ENCODE assay signal across 18 mouse cellular contexts in genomic region chr12:8032359-8032755, GRCm38 (mm10). TPM values are rescaled to one million over a fixed set of nuclear protein-coding genes. Genes with fewer than 3 reads are reported as not detected.
DNase-seq lines count a peak whose midpoint lies in the region; ATAC-seq and TF ChIP-seq lines count a peak whose summit lies in the region.
"Had no signal": no experiment of that assay in that cellular context is flagged by ENCODE, and none has a peak within 500 bp of the region (broad histone marks: within the 10 kb centered on the region; RNA-seq: fewer than 3 reads in every experiment).

No protein-coding gene starts in this region.

- TF ChIP-seq POLR2A in cerebellum, adult 2 months (IDR thresholded peaks at IDR 0.05; ENCODE audit: borderline replicate concordance, insufficient read depth, low read length), result no peak

- H3K9ac ChIP-seq in limb, embryonic 11.5 days (ENCODE audit: low read length), result no peak overlapping the region
- H3K9ac ChIP-seq in forebrain, embryonic 15.5 days (replicated peaks), result no peak overlapping the region
- no peak overlapping the region for H3K9ac ChIP-seq in hindbrain, embryonic 16.5 days (ENCODE audit: low read depth, low read length)
- no peak overlapping the region for H3K9ac ChIP-seq in neural tube, embryonic 13.5 days
- H3K9ac ChIP-seq: intestine, embryonic 15.5 days; limb, embryonic 13.5 days; liver, embryonic 14.5 days had no signal

- no peak overlapping the region for H3K27ac ChIP-seq in limb, embryonic 11.5 days (replicated peaks; ENCODE audit: low read depth, low read length)
- H3K27ac ChIP-seq in limb, embryonic 10.5 days, result no peak overlapping the region
- H3K27ac ChIP-seq in forebrain, embryonic 15.5 days (replicated peaks), result no peak overlapping the region
- no peak overlapping the region for H3K27ac ChIP-seq in hindbrain, embryonic 16.5 days (ENCODE audit: low read depth, low read length)
- H3K27ac ChIP-seq in neural tube, embryonic 13.5 days (replicated peaks), result no peak overlapping the region
- H3K27ac ChIP-seq in cerebellum, adult 2 months (ENCODE audit: insufficient read depth, low read length), result no peak overlapping the region
- H3K27ac ChIP-seq in embryonic facial prominence, embryonic 10.5 days (replicated peaks), result no peak overlapping the region
- H3K27ac ChIP-seq: heart, embryonic 10.5 days; intestine, embryonic 15.5 days; limb, embryonic 13.5 days; liver, embryonic 14.5 days had no signal

- ATAC-seq in limb, embryonic 11.5 days (ENCODE audit: insufficient number of reproducible peaks, low FRiP score, low TSS enrichment, low read depth), result peak; percentile 44; the same call in 1 of the 2 replicates
- peak; percentile 41 for ATAC-seq in forebrain, embryonic 15.5 days (replicated peaks)
- peak; percentile 50 for ATAC-seq in hindbrain, embryonic 16.5 days
- ATAC-seq in neural tube, embryonic 13.5 days (ENCODE audit: low read depth), result peak; percentile 73
- ATAC-seq: intestine, embryonic 15.5 days; Patski had no signal

- H3K27me3 ChIP-seq in limb, embryonic 11.5 days (ENCODE audit: control insufficient read depth, insufficient read depth, low read length), result no peaks in the 10 kb centered on the region; the same call in 1 of the 2 replicates
- no peaks in the 10 kb centered on the region for H3K27me3 ChIP-seq in limb, embryonic 10.5 days (ENCODE audit: low read depth, poor library complexity, severe bottlenecking)
- 0 out of 2 replicates have a peak, but pooled peaks cover 2% of the 10 kb centered on the region for H3K27me3 ChIP-seq in forebrain, embryonic 15.5 days
- H3K27me3 ChIP-seq in hindbrain, embryonic 16.5 days (replicated peaks; ENCODE audit: control insufficient read depth, insufficient read depth, low read length), result peaks cover 7% of the 10 kb centered on the region
- peaks cover 73% of the 10 kb centered on the region for H3K27me3 ChIP-seq in neural tube, embryonic 13.5 days
- H3K27me3 ChIP-seq in cerebellum, adult 2 months (ENCODE audit: control insufficient read depth, insufficient read depth, low read length), result no peaks in the 10 kb centered on the region
- peaks cover 48% of the 10 kb centered on the region for H3K27me3 ChIP-seq in embryonic facial prominence, embryonic 10.5 days (replicated peaks; ENCODE audit: low read depth, poor library complexity, severe bottlenecking)
- H3K27me3 ChIP-seq: intestine, embryonic 15.5 days; limb, embryonic 13.5 days; Patski had no signal

- no peaks in the 10 kb centered on the region for H3K36me3 ChIP-seq in limb, embryonic 11.5 days (ENCODE audit: control insufficient read depth, insufficient read depth, low read length)
- H3K36me3 ChIP-seq in limb, embryonic 10.5 days, result no peaks in the 10 kb centered on the region
- no peaks in the 10 kb centered on the region for H3K36me3 ChIP-seq in forebrain, embryonic 15.5 days
- H3K36me3 ChIP-seq in hindbrain, embryonic 16.5 days (ENCODE audit: control insufficient read depth, insufficient read depth, low read length), result no peaks in the 10 kb centered on the region
- no peaks in the 10 kb centered on the region for H3K36me3 ChIP-seq in neural tube, embryonic 13.5 days
- H3K36me3 ChIP-seq in embryonic facial prominence, embryonic 10.5 days (replicated peaks), result no peaks in the 10 kb centered on the region
- H3K36me3 ChIP-seq: heart, embryonic 10.5 days; intestine, embryonic 15.5 days; limb, embryonic 13.5 days had no signal

- no peak overlapping the region for H3K4me2 ChIP-seq in limb, embryonic 11.5 days (ENCODE audit: low read depth, severe bottlenecking)
- H3K4me2 ChIP-seq in forebrain, embryonic 15.5 days (replicated peaks), result no peak overlapping the region
- H3K4me2 ChIP-seq in hindbrain, embryonic 16.5 days (ENCODE audit: low read length), result no peak overlapping the region
- H3K4me2 ChIP-seq in neural tube, embryonic 13.5 days, result no peak overlapping the region
- H3K4me2 ChIP-seq: intestine, embryonic 15.5 days; limb, embryonic 13.5 days had no signal

- WGBS in limb, embryonic 11.5 days, result 26% methylated on average over 4 of the region's 4 CpGs
- WGBS in limb, embryonic 10.5 days, result 39% methylated on average over 4 of the region's 4 CpGs
- WGBS in forebrain, embryonic 15.5 days, result 20% methylated on average over 4 of the region's 4 CpGs
- 19% methylated on average over 4 of the region's 4 CpGs for WGBS in hindbrain, embryonic 16.5 days
- WGBS in neural tube, embryonic 13.5 days, result 17% methylated on average over 4 of the region's 4 CpGs
- 14% methylated on average over 4 of the region's 4 CpGs for WGBS in cerebellum, adult 2 months
- WGBS in embryonic facial prominence, embryonic 10.5 days, result 42% methylated on average over 4 of the region's 4 CpGs

- TF ChIP-seq CTCF in cerebellum, adult 2 months (IDR thresholded peaks at IDR 0.05; ENCODE audit: borderline replicate concordance, insufficient read depth, low read depth, low read length), result no peak

- no peak overlapping the region for H3K4me3 ChIP-seq in limb, embryonic 11.5 days (ENCODE audit: low read depth, low read length)
- no peak overlapping the region for H3K4me3 ChIP-seq in limb, embryonic 10.5 days
- H3K4me3 ChIP-seq in forebrain, embryonic 15.5 days, result no peak overlapping the region
- H3K4me3 ChIP-seq in hindbrain, embryonic 16.5 days (ENCODE audit: low read length), result no peak overlapping the region
- no peak overlapping the region for H3K4me3 ChIP-seq in neural tube, embryonic 13.5 days
- no peak overlapping the region for H3K4me3 ChIP-seq in cerebellum, adult 2 months (replicated peaks; ENCODE audit: insufficient read depth, low read depth, low read length)
- H3K4me3 ChIP-seq in embryonic facial prominence, embryonic 10.5 days, result no peak overlapping the region
- H3K4me3 ChIP-seq: heart, embryonic 10.5 days; intestine, embryonic 15.5 days; limb, embryonic 13.5 days had no signal

- H3K4me1 ChIP-seq in limb, embryonic 11.5 days (ENCODE audit: control insufficient read depth, insufficient read depth, low read length), result peaks cover 2% of the 10 kb centered on the region
- peaks cover 27% of the 10 kb centered on the region for H3K4me1 ChIP-seq in limb, embryonic 10.5 days
- H3K4me1 ChIP-seq in forebrain, embryonic 15.5 days, result peaks cover 10% of the 10 kb centered on the region; the same call in 1 of the 2 replicates
- no peaks in the 10 kb centered on the region for H3K4me1 ChIP-seq in hindbrain, embryonic 16.5 days (ENCODE audit: control insufficient read depth, insufficient read depth, low read depth, low read length)
- peaks cover 7% of the 10 kb centered on the region for H3K4me1 ChIP-seq in neural tube, embryonic 13.5 days (replicated peaks)
- no peaks in the 10 kb centered on the region for H3K4me1 ChIP-seq in cerebellum, adult 2 months (ENCODE audit: control insufficient read depth, insufficient read depth, low read length)
- peaks cover 8% of the 10 kb centered on the region for H3K4me1 ChIP-seq in embryonic facial prominence, embryonic 10.5 days
- H3K4me1 ChIP-seq: heart, embryonic 10.5 days; intestine, embryonic 15.5 days had no signal

- no peak for DNase-seq in limb, embryonic 11.5 days (ENCODE audit: low spot score)
- DNase-seq in limb, embryonic 10.5 days (ENCODE audit: low spot score), result no peak
- no peak for DNase-seq in cerebellum, adult 2 months
- no peak for DNase-seq in lung, postnatal 36 days
- no peak for DNase-seq in embryonic facial prominence, embryonic 10.5 days (ENCODE audit: low spot score)
- DNase-seq: gastrocnemius, postnatal 36 days; heart, postnatal 10 days; kidney, postnatal 14 days; right cerebral cortex, postnatal 25 days; thymus, postnatal 14 days had no signal

- no peaks in the 10 kb centered on the region for H3K9me3 ChIP-seq in limb, embryonic 11.5 days (ENCODE audit: control insufficient read depth, low read length)
- H3K9me3 ChIP-seq in limb, embryonic 10.5 days (replicated peaks), result no peaks in the 10 kb centered on the region
- H3K9me3 ChIP-seq in forebrain, embryonic 15.5 days, result no peaks in the 10 kb centered on the region
- no peaks in the 10 kb centered on the region for H3K9me3 ChIP-seq in hindbrain, embryonic 16.5 days (ENCODE audit: control insufficient read depth, low read length)
- H3K9me3 ChIP-seq in neural tube, embryonic 13.5 days, result no peaks in the 10 kb centered on the region
- H3K9me3 ChIP-seq in embryonic facial prominence, embryonic 10.5 days, result no peaks in the 10 kb centered on the region
- H3K9me3 ChIP-seq: heart, embryonic 10.5 days; intestine, embryonic 15.5 days; limb, embryonic 13.5 days had no signal

RNA-seq across cellular contexts. Expression of gene Apob, which starts 54.9 kb away (rescaled TPM):
- 0.25 and 0.35 TPM in 2 replicates for polyA plus RNA-seq in limb, embryonic 11.5 days (2014; fragmentation: Nextera tagmentation; extraction: Ambion mirVana)
- polyA plus RNA-seq in limb, embryonic 10.5 days (2016; fragmentation: Nextera tagmentation; extraction: Ambion mirVana), result 0.13 and 0.18 TPM in 2 replicates
- polyA plus RNA-seq in forebrain, embryonic 15.5 days (2015; fragmentation: Nextera tagmentation; extraction: Ambion mirVana), result 0.05 and 0.06 TPM in 2 replicates
- 0.04 TPM in 2 replicates for polyA plus RNA-seq in hindbrain, embryonic 16.5 days (2015; fragmentation: Nextera tagmentation; extraction: Ambion mirVana)
- polyA plus RNA-seq in neural tube, embryonic 13.5 days (2015; fragmentation: Nextera tagmentation; extraction: Ambion mirVana), result 0.06 and 0.07 TPM in 2 replicates
- polyA plus RNA-seq in cerebellum, adult 2 months (2012; rRNA removed), result 0.02 and 0.08 TPM in 2 replicates
- 0.38 and 0.41 TPM in 2 replicates for polyA plus RNA-seq in embryonic facial prominence, embryonic 10.5 days (2016; fragmentation: Nextera tagmentation; extraction: Ambion mirVana)
